Mouse (Mus musculus) heart, embryonic 11.5 days (tissue): ENCODE data around the gene Rdh11. TPM values are rescaled to one million over a fixed set of nuclear protein-coding genes. Genes with fewer than 3 reads are reported as not detected.
"Not testable (repeated sequence)": the region's sequence is repeated elsewhere in the genome, so short reads cannot be mapped to it uniquely, and the experiment has no call there.

ENCODE experiments used
- ATAC-seq: fragments of 200-750 bp; cut with Nextera tagmentation; replicated peaks from 2 replicates; pipeline ENCODE4 v1.8.0; 2017; ENCODE audit warnings: moderate library complexity; ENCODE audit not compliant: insufficient number of reproducible peaks, low FRiP score, low TSS enrichment
- H3K27ac ChIP-seq: fragments of 300-500 bp; sonication (generic); 2 replicates; pipeline ENCODE4 v1.5.1; 2014; ENCODE audit warnings: mild to moderate bottlenecking, low read depth, low read length
- H3K27me3 ChIP-seq: fragments of 300-500 bp; sonication (generic); 2 replicates; pipeline ENCODE4 v1.6.1; 2014; ENCODE audit warnings: mild to moderate bottlenecking, low read length, mixed read lengths; ENCODE audit not compliant: control insufficient read depth, insufficient read depth
- H3K36me3 ChIP-seq: fragments of 300-500 bp; sonication (generic); 2 replicates; pipeline ENCODE4 v1.6.1; 2014; ENCODE audit warnings: mild to moderate bottlenecking, low read length, moderate library complexity, mixed read lengths; ENCODE audit not compliant: control insufficient read depth, insufficient read depth
- H3K4me1 ChIP-seq: fragments of 300-500 bp; sonication (generic); 2 replicates; pipeline ENCODE4 v1.6.1; 2014; ENCODE audit warnings: low read length; ENCODE audit not compliant: control insufficient read depth, insufficient read depth
- H3K4me2 ChIP-seq: fragments of 300-500 bp; sonication (generic); 2 replicates; pipeline ENCODE4 v1.6.1; 2014; ENCODE audit warnings: mild to moderate bottlenecking, moderate library complexity
- H3K4me3 ChIP-seq: fragments of 300-500 bp; sonication (generic); 2 replicates; pipeline ENCODE4 v1.5.1; 2014; ENCODE audit warnings: low read depth, low read length
- H3K9ac ChIP-seq: fragments of 300-500 bp; sonication (generic); 2 replicates; pipeline ENCODE4 v1.6.1; 2014; ENCODE audit warnings: mild to moderate bottlenecking, low read depth, low read length, moderate library complexity
- H3K9me3 ChIP-seq: fragments of 300-500 bp; sonication (generic); replicated peaks from 2 replicates; pipeline ENCODE4 v1.6.1; 2016; ENCODE audit warnings: low read length; ENCODE audit not compliant: control insufficient read depth
- WGBS: fragments of 180-500 bp; shearing (Covaris S2); extraction: QIAGEN DNeasy Blood & Tissue Kit; methylation state at CpG from one replicate; pipeline ENCODE4 v1.1.7; 2014; ENCODE audit not compliant: insufficient replicate concordance; 5-methylcytosine and 5-hydroxymethylcytosine counted together
- polyA plus RNA-seq: library from polyadenylated mRNA; unstranded; fragments of >200 nt; fragmentation: Nextera tagmentation; extraction: Ambion mirVana; gene quantifications from 2 replicates; pipeline ENCODE4 v1.2.1, GENCODE M21; 2014

Rdh11 gene
- polyA plus RNA-seq, 1 experiment from 2014 or later = 18.4 TPM

DNA sequence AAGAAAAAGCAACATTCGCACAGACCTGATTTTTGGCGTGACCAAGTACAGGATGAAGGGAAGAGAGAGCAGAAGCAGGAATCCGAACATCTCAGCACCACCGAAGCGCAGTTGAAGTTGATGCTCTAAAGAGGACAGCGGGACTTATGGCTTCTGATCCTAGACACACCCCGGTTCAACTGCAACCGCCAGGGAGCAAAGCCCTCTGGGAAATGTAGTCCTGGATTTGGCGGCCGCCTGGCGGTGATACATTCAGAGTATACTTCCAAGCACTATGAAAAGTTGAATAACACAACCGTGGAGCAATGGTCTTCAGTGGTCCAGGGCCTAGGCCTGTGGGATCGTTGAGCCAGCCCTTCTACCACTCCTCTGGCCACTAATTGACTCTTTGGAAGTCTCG is 392 bp downstream of the Rdh11 start:
- Histone ChIP-seq H3K4me2 (peak overlapping the region; percentile 79), H3K9ac (peak overlapping the region; percentile 81), H3K9me3 (no peaks in the 10 kb centered on the region), H3K27ac (peak overlapping the region; percentile 46; the same call in 1 of the 2 replicates), H3K36me3 (no peaks in the 10 kb centered on the region), H3K4me3 (peak overlapping the region; percentile 81), H3K4me1 (no peaks in the 10 kb centered on the region), H3K27me3 (no peaks in the 10 kb centered on the region)
- 4% methylated on average over 14 of the region's 14 CpGs for WGBS
- ATAC-seq = peak; percentile 85

DNA sequence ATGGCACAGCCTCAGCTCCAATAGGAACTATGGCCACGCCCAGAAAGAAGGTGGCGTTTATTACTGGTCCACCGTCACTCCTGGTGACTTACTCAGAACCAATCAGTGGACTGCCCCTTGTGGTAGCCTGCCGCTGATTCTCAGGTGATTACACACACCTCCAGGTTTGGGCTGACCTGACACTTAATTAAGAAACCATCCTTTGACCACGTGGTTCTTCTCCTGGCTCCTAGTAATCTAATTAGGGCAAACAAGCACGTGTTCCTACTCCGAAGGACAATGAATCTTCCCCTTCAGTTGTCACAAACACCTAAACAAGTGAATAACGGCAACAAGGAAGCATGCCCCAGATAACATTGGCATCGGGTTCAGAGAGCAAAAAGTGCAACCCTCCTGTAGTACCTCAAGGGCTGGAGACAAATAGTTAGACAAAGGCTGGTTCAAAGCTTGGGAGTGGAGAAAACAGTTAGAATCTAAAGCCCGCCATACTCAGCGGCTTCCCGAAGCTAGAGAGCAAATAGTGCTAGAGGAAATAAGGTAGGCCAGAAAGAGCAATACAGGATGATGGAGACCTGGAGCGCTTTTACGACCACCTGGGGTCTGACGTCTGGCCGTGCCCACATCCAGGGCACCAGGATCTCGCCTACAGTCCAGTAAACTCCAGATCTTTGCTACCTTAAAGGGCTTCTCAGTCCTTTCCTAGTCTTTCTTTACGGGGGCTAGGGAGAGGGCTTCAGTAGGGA is 991 bp downstream of the Rdh11 start:
- 2% methylated on average over 18 of the region's 18 CpGs for WGBS
- peak; percentile 85; the same call in 1 of the 2 replicates for ATAC-seq

DNA sequence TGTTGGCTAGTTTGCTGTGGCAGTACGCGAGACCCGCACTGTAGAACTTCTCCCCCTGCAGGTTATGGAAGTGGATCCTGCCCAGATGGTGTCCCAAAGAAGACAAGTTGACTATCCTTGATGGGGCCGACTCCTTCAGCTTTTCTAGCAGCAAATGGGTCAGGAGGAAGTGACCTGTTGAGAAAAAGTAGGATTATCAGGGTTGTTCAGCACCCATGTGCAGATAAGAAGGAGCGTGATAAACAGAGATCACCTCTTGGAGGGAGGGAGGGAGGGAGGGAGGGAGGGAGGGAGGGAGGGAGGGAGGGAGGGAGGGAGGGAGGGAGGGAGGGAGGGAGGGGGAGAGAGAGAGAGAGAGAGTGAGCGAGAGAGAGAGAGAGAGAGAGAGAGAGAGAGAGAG is 6.9 kb downstream of the Rdh11 start:
- 74% methylated on average over 5 of the region's 6 CpGs for WGBS
- H3K4me2 ChIP-seq, H3K27me3 ChIP-seq, H3K4me3 ChIP-seq, ATAC-seq, H3K9me3 ChIP-seq, H3K9ac ChIP-seq, H3K4me1 ChIP-seq, H3K27ac ChIP-seq: not testable (repeated sequence)
- peaks cover 23% of the 10 kb centered on the region for H3K36me3 ChIP-seq

More for the DNA sequence above, 991 bp downstream of the Rdh11 start:
- H3K9me3 ChIP-seq = no peaks in the 10 kb centered on the region
- peak overlapping the region; percentile 79 for H3K4me2 ChIP-seq
- H3K9ac ChIP-seq = peak overlapping the region; percentile 81
- H3K36me3 ChIP-seq = peaks cover 5% of the 10 kb centered on the region; the same call in 1 of the 2 replicates
- H3K4me3 ChIP-seq = peak overlapping the region; percentile 81
- H3K4me1 ChIP-seq = no peaks in the 10 kb centered on the region
- H3K27me3 ChIP-seq = no peaks in the 10 kb centered on the region
- H3K27ac ChIP-seq = peak overlapping the region; percentile 46; the same call in 1 of the 2 replicates

DNA sequence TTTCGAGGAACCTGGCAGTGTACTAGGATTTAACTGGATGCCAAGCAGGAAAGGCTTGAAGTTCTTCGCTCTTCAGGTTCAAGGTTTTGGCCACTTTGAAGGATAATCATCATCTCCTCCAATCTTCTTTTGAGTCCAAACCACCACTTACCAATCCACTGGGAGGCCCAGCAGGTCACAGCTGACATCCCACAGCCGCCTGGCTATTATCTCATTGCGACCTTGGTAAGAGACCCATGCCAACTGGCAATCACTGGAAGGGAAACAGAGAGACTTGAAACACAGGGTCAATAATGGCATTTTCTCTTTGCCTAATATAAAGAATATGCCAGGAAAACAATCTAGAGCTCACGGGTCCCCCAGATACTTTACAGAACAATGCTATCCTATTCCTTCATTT is 16.1 kb downstream of the Rdh11 start:
- no peaks in the 10 kb centered on the region for H3K9me3 ChIP-seq
- peaks cover 7% of the 10 kb centered on the region; the same call in 1 of the 2 replicates for H3K36me3 ChIP-seq
- H3K4me1 ChIP-seq = peaks cover 5% of the 10 kb centered on the region; the same call in 1 of the 2 replicates
- H3K4me3 ChIP-seq = no peak overlapping the region
- no peak overlapping the region for H3K27ac ChIP-seq
- ATAC-seq = no peak
- no peaks in the 10 kb centered on the region for H3K27me3 ChIP-seq
- H3K4me2 ChIP-seq = no peak overlapping the region
- WGBS = 86% methylated on average over 5 of the region's 5 CpGs
- no peak overlapping the region for H3K9ac ChIP-seq

DNA sequence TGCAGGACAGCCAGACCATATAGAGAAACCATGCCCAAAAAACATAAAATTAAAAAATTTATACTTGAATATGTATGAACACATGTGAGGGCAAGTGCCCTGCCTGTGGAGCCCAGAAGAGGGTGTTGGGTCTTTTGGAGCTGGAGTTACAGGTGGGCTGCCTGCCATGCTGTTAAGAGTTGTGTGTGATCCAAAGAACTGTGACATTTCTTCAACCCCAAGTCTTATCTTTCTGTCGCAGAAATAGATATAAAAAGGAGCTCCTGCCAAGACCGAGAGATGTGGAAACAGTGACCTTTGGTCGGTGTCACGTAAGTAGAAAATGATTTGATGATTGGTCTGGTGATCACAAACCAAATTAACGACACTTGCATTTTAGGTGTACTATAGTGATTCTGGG is 18.4 kb downstream of the Rdh11 start:
- 73% methylated on average over 5 of the region's 5 CpGs for whole genome bisulfite sequencing
- Histone ChIP-seq H3K9me3 (no peaks in the 10 kb centered on the region), H3K4me1 (peaks cover 5% of the 10 kb centered on the region), H3K36me3 (peaks cover 5% of the 10 kb centered on the region; the same call in 1 of the 2 replicates), H3K27me3 (no peaks in the 10 kb centered on the region), H3K4me3 (no peak overlapping the region), H3K9ac (no peak overlapping the region), H3K27ac (no peak overlapping the region), H3K4me2 (no peak overlapping the region)
- no peak for ATAC-seq

DNA sequence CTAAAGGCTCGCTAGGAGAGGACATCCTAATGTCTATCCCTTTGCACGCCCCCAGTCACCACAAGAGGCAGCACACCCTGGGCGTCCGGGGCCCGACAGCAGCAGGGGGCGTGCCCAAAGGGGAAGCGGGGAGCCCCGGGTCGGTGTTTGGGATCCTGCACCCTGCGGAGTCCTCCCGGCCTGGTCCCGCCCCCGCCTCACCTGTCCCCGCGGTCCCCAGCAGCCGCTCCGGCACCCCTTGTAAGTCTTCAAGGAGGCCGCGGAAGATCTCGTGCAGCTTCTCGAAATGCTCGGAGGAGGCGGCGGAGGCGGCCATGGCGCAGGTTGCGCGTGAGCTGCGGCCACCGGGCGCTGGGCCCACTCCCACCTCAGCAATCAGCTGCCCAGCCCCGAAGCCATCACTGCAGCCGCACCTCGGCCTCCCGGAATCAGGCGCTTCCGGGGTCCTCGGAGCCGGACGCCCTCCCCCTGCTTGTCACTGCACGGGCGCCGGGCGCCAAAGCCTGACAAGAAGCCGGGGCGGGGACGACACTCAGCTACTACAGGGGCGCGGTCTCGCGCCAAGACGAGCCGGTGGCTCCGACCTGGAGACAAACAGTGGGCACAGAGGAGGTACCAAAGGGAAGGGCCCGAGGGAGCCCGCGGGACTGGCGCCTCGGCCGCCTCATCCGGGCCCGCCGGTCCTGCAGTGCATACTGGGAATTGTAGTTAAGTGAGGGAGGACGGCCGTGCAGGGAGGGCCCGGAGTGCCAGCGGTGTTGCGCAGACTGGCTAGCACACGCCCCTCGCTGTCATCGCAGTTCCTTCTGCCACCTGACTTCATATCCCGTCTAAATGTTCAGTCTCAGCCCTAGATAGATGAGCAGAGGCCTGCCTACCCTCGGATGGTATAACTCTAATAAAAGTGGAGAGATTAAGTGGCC is 19.8 kb downstream of the Rdh11 start, which contains the start of gene Vti1b:
TSS of gene Vti1b (minus strand) at position 649 of the 923 bp plus-strand sequence.
- under 1% methylated on average over 69 of the region's 73 CpGs for WGBS
- no peaks in the 10 kb centered on the region for H3K9me3 ChIP-seq
- H3K27me3 ChIP-seq = no peaks in the 10 kb centered on the region
- H3K4me2 ChIP-seq = peak within 1 kb of the TSS; percentile 67
- H3K9ac ChIP-seq = peak within 1 kb of the TSS; percentile 96
- peak within 1 kb of the TSS; percentile 96 for H3K27ac ChIP-seq
- peaks cover 5% of the 10 kb centered on the region; the same call in 1 of the 2 replicates for H3K36me3 ChIP-seq
- H3K4me3 ChIP-seq = peak within 1 kb of the TSS; percentile 99
- peak; percentile 96 for ATAC-seq
- peaks cover 5% of the 10 kb centered on the region for H3K4me1 ChIP-seq

DNA sequence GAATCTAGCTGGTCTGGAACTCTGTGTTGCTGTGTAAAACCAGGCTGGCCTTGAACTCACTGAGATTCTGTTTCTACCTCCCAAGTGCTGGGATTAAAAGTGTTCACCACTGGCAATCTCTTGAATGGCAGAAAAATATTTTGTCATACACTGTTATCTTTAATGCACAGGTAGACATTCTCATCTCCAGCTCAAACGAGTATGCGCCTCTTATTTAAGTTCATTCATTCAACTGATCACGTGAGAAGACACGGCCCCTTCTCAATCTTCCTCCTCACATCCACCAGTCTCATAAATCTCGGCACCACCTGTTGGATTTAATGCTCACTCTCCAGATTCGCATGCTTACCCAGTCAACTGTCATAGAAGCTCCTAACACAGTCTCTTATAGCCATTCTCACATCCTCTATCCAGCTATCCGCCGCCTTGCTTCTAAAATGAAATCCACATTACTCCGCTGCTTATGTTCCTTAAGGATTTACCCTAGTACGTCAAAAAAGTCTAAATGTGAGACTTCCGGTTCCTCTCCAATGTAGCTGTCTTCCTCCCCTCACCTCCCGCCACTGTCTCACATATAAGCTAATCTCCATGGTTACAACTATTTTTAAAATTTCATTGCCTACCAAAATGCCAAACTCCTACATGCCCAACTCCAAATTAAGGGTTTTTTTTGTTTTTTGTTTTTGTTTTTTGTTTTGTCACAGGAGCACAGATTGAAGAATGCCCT is 20.7 kb downstream of the Rdh11 start:
- Histone ChIP-seq H3K9ac (no peak overlapping the region; the same call in none of the 2 replicates), H3K9me3 (no peaks in the 10 kb centered on the region), H3K4me2 (peak overlapping the region; percentile 67), H3K27ac (no peak overlapping the region), H3K36me3 (peaks cover 5% of the 10 kb centered on the region; the same call in 1 of the 2 replicates), H3K4me3 (peak overlapping the region; percentile 99), H3K27me3 (no peaks in the 10 kb centered on the region), H3K4me1 (peaks cover 5% of the 10 kb centered on the region)
- WGBS = 39% methylated on average over 12 of the region's 12 CpGs
- ATAC-seq = no peak

DNA sequence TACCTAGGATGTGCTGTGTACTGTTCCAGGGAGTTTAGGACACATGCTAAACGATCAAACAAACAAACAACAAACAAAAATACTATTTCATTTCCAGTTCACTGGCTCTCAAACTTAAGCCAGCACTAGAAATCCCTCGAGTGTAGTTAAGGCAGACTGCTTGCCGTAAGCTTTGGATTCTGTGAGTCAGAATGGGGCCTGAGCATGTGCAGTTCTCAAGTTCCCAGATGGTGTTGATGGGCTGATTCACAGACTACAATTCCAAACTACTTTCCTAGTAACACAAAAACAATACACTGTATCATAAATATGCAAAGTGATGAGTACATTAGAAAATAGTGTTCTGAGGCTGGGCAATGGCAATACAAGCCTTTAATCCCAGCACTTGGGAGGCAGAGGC is 21.7 kb downstream of the Rdh11 start:
- Histone ChIP-seq H3K27me3 (no peaks in the 10 kb centered on the region), H3K27ac (no peak overlapping the region), H3K9ac (no peak overlapping the region), H3K36me3 (no peaks in the 10 kb centered on the region), H3K9me3 (no peaks in the 10 kb centered on the region), H3K4me2 (no peak overlapping the region), H3K4me1 (peaks cover 5% of the 10 kb centered on the region), H3K4me3 (no peak overlapping the region)
- no peak for ATAC-seq
- 89% methylated on average over 3 of the region's 3 CpGs for WGBS
